Mouse (Mus musculus) hindbrain, postnatal 0 days (tissue): ENCODE measurements around the gene Vash2. TPM values are rescaled to one million over a fixed set of nuclear protein-coding genes. Genes with fewer than 3 reads are reported as not detected.

Experiments
- ATAC-seq: fragments of 200-750 bp; cut with Nextera tagmentation; 2 replicates; pipeline ENCODE4 v1.8.0; 2017; ENCODE audit warnings: mild to moderate bottlenecking, moderate TSS enrichment, moderate library complexity
- DNase-seq: peaks from one replicate; pipeline ENCODE4 v3.0.0-alpha.2; 2015; ENCODE audit warnings: low spot score
- H3K27ac ChIP-seq: fragments of 300-500 bp; sonication (generic); 2 replicates; pipeline ENCODE4 v1.5.1; 2014; ENCODE audit warnings: mild to moderate bottlenecking
- H3K27me3 ChIP-seq: fragments of 300-500 bp; sonication (generic); 2 replicates; pipeline ENCODE4 v1.6.1; 2014; ENCODE audit warnings: low read length, mixed read lengths; ENCODE audit not compliant: insufficient read depth
- H3K36me3 ChIP-seq: fragments of 300-500 bp; sonication (generic); 2 replicates; pipeline ENCODE4 v1.6.1; 2014; ENCODE audit warnings: low read length, mixed read lengths; ENCODE audit not compliant: insufficient read depth
- H3K4me1 ChIP-seq: fragments of 300-500 bp; sonication (generic); 2 replicates; pipeline ENCODE4 v1.6.1; 2014; ENCODE audit warnings: antibody characterized with exemption, low read length, mixed read lengths; ENCODE audit not compliant: insufficient read depth
- H3K4me2 ChIP-seq: fragments of 300-500 bp; sonication (generic); 2 replicates; pipeline ENCODE4 v1.6.1; 2014; ENCODE audit warnings: low read depth, mild to moderate bottlenecking, low read length, moderate library complexity, mixed read lengths
- H3K4me3 ChIP-seq: fragments of 300-500 bp; sonication (generic); 2 replicates; pipeline ENCODE4 v1.5.1; 2014; ENCODE audit warnings: low read length
- H3K9ac ChIP-seq: fragments of 300-500 bp; sonication (generic); replicated peaks from 2 replicates; pipeline ENCODE4 v1.6.1; 2014; ENCODE audit warnings: mild to moderate bottlenecking, low read length, moderate library complexity, mixed read lengths
- H3K9me3 ChIP-seq: fragments of 300-500 bp; sonication (generic); 2 replicates; pipeline ENCODE4 v1.6.1; 2016; ENCODE audit warnings: low read length, mixed read lengths
- CTCF ChIP-seq: IDR thresholded peaks from 2 replicates; pipeline ENCODE4 v1.5.1; 2016; ENCODE audit warnings: antibody characterized with exemption, control low read depth, low read depth
- WGBS: fragments of 180-500 bp; shearing (Covaris S2); extraction: QIAGEN DNeasy Blood & Tissue Kit; methylation state at CpG from one replicate; pipeline ENCODE4 v1.1.7; 2014; 5-methylcytosine and 5-hydroxymethylcytosine counted together
- polyA plus RNA-seq: library from polyadenylated mRNA; unstranded; fragments of >200 nt; fragmentation: Nextera tagmentation; extraction: Ambion mirVana; gene quantifications from 2 replicates; pipeline ENCODE4 v1.2.1, GENCODE M21; 2015
- total RNA-seq: library from RNA; depleted of rRNA; stranded (reverse); fragments of >200 nt; gene quantifications from 2 replicates; pipeline ENCODE4 v1.2.3, GENCODE M21; 2014

Vash2 gene
- total and polyA plus RNA-seq, 2 experiments from 2014 or later = 40.9 to 47.4 TPM

DNA sequence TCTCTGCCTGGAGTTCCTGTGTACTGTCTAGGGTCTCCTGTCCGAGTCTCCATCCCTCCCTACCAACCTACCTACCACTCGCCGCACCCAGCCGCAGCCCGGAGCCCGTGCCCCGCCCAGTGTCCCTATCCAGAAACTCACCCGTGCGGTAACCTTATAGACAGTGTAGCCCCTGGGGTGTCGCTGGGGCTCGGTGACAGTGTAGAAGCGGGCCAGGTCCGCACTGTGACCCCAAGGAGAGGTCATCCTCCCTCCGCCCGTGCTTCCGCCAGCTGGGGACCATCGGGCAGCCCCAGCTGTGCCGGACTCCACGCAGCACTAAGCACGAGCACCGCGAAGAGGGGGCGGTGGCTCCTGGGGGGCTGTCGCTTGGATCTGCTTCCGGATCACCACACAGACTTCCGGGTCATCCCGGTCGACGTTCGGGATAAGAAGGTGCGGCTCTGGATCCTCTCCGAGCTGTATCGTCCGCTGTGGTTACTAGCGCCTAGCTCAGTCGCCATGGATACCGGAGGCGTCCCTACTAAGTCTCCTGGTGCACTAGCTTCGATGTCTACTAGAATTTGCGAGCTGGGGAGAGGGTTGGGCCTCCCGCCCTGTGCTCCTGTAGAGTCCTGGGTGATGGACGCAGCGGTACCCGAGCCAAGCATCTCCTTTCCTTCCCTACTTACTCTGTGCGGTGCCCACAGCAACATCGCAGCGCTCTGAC is 67.5 kb downstream of the Vash2 start, which contains the start of gene Rps6kc1:
Gene Rps6kc1, minus strand, starts transcription at position 356 of the 709 bp plus-strand sequence.
- WGBS = under 1% methylated on average over 47 of the region's 47 CpGs
- peak; percentile 92 for DNase-seq
- peak within 1 kb of the TSS; percentile 73 for H3K27ac ChIP-seq
- H3K27me3 ChIP-seq = no peaks in the 10 kb centered on the region
- peak within 1 kb of the TSS; percentile 88 for H3K4me2 ChIP-seq
- H3K9me3 ChIP-seq = no peaks in the 10 kb centered on the region
- TF ChIP-seq CTCF = no peak
- peak; percentile 97 for ATAC-seq
- H3K4me3 ChIP-seq = peak within 1 kb of the TSS; percentile 84
- no peaks in the 10 kb centered on the region for H3K4me1 ChIP-seq
- no peaks in the 10 kb centered on the region for H3K36me3 ChIP-seq
- peak within 1 kb of the TSS; percentile 86 for H3K9ac ChIP-seq

DNA sequence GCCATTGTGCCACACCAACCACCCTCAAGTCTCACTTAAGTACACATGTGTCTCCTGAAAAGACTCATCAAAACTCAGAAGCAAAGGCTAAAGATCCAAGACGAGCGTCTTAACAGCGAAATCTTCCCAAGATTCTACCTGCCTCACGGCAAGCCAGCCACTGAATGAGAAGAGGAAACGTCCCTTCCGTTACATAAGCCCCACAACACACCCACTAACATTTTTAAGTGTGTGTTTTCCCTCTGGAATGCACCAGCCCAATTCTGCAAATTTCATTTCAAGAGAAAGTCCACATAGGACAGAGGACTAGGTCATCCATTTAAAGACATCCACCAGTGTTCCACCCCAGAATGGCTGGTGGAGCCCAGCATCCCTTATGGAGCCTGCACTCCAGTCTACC is 68.3 kb downstream of the Vash2 start:
- DNase-seq = no peak
- Histone ChIP-seq H3K36me3 (no peaks in the 10 kb centered on the region), H3K4me1 (no peaks in the 10 kb centered on the region), H3K9ac (peak overlapping the region; percentile 86), H3K9me3 (no peaks in the 10 kb centered on the region), H3K27me3 (no peaks in the 10 kb centered on the region), H3K4me2 (peak overlapping the region; percentile 88), H3K4me3 (peak overlapping the region; percentile 84), H3K27ac (no peak overlapping the region)
- WGBS = 73% methylated on average over 6 of the region's 6 CpGs
- no peak for ATAC-seq
- no peak for TF ChIP-seq CTCF

DNA sequence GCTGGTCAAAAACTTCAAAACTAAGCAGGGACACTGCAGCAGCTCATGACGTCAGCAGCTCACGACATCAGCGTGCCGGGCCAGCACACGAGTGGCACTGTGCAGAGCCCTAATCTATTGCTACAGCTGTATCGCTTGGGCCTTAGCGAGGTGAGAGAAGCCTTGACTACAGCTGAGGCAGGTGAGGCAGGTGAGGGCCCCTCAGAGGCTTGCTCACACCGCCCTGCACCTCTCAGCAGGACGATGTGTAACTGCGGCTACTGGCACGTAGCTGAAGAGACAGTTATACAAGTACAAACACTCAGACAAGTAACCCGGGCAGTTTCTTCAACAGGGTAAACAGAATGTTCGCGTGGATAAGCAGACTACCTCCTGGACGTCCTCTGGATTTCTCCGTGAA is 74.4 kb downstream of the Vash2 start:
- H3K27me3 ChIP-seq = no peaks in the 10 kb centered on the region
- H3K36me3 ChIP-seq = no peaks in the 10 kb centered on the region; the same call in 1 of the 2 replicates
- no peak overlapping the region for H3K27ac ChIP-seq
- H3K4me3 ChIP-seq = no peak overlapping the region
- no peak for TF ChIP-seq CTCF
- no peaks in the 10 kb centered on the region for H3K4me1 ChIP-seq
- H3K9me3 ChIP-seq = no peaks in the 10 kb centered on the region
- DNase-seq (no peak), ATAC-seq (no peak)
- H3K4me2 ChIP-seq = no peak overlapping the region
- WGBS = 90% methylated on average over 16 of the region's 16 CpGs
- no peak overlapping the region for H3K9ac ChIP-seq

DNA sequence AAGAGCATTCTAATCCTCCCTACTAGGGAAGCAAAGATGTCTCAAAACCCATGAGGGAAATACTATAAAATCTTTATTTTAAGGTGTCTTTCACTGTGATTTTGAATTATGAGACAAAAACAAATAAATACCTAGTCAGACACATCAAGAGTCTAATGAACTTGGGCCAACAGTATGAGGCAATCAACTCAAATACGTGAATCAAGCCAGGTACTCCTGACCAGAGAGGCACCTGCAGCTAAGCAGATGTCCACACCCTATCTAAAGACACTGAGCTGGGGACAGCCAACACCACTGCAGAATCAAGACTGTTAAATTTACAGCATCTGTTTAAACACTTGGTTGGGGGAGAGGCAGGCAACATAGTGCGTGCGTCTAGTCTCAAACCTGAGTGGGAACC is 75.0 kb downstream of the Vash2 start:
- TF ChIP-seq CTCF = no peak

DNA sequence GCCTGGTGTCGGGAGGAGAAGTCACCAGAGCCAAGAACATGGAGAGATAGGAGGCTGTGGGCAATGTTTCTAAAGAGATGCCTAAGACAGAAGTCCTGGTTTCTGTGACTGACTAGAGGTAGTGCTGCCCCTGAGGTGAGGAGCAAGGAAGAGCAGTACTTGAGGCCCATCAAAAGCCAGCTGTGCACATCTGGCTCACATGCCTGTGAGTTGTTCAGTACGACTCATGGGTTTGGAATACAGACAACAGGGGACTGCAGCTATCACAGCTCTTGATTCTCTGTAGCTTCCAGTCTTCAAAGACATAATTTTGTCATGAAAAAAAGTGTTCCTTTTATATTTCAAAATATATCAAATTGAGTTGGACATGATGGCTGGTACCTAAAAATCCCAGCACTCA is 78.0 kb downstream of the Vash2 start:
- no peak for ATAC-seq

More for the DNA sequence above, 75.0 kb downstream of the Vash2 start:
- Histone ChIP-seq H3K36me3 (no peaks in the 10 kb centered on the region; the same call in 1 of the 2 replicates), H3K4me3 (no peak overlapping the region), H3K4me1 (no peaks in the 10 kb centered on the region), H3K27ac (no peak overlapping the region), H3K9me3 (no peaks in the 10 kb centered on the region), H3K9ac (no peak overlapping the region), H3K27me3 (no peaks in the 10 kb centered on the region), H3K4me2 (no peak overlapping the region)
- WGBS = 92% methylated on average over 3 of the region's 3 CpGs
- DNase-seq (no peak), ATAC-seq (no peak)

DNA sequence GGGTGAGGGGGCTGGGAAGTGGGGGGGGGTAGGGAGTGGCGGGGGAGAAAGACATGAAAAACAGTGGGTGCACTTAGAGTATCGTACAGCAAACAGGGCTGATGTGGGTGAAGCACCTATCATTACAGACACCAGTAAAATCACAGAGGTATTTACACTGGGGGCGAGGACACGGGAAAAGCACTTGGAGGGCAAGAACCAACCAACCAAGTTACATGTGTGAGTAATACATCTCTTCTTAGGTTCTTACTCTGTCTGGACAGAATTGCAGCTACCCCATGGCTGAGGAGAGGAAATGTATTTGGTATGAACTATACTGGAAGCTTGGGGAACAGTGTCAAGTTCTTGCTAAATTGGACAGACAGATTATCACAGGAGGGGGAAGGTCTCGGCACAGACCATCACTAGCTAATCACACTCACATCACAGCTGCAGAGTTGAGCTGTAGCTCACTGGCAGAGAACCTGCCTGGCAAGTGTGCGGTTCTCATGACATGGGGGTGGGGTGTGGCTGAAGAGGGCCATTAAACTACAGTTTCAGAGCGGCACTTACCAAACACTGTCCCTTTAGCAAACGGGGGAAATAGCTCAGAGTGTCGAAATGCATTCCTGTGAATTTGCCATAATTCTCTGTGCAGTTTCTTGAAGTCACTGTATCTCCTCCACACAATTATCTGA is 80.1 kb downstream of the Vash2 start:
- no peak overlapping the region for H3K9ac ChIP-seq
- H3K4me2 ChIP-seq = no peak overlapping the region
- H3K4me3 ChIP-seq = no peak overlapping the region
- TF ChIP-seq CTCF = no peak
- H3K36me3 ChIP-seq = peaks cover 20% of the 10 kb centered on the region; the same call in 1 of the 2 replicates
- WGBS = 86% methylated on average over 9 of the region's 9 CpGs
- DNase-seq (no peak), ATAC-seq (no peak)
- no peak overlapping the region for H3K27ac ChIP-seq
- no peaks in the 10 kb centered on the region for H3K9me3 ChIP-seq
- no peaks in the 10 kb centered on the region for H3K4me1 ChIP-seq
- no peaks in the 10 kb centered on the region for H3K27me3 ChIP-seq

More for the DNA sequence above, 78.0 kb downstream of the Vash2 start:
- Histone ChIP-seq H3K27ac (no peak overlapping the region), H3K9ac (no peak overlapping the region), H3K4me3 (no peak overlapping the region), H3K27me3 (no peaks in the 10 kb centered on the region), H3K4me2 (no peak overlapping the region), H3K36me3 (peaks cover 11% of the 10 kb centered on the region), H3K9me3 (no peaks in the 10 kb centered on the region), H3K4me1 (no peaks in the 10 kb centered on the region)
- TF ChIP-seq CTCF = no peak
- no peak for DNase-seq
- WGBS = 47% methylated on average over 2 of the region's 2 CpGs
